Mouse (Mus musculus): Measurements from ENCODE around the gene Noxo1.

DNA sequence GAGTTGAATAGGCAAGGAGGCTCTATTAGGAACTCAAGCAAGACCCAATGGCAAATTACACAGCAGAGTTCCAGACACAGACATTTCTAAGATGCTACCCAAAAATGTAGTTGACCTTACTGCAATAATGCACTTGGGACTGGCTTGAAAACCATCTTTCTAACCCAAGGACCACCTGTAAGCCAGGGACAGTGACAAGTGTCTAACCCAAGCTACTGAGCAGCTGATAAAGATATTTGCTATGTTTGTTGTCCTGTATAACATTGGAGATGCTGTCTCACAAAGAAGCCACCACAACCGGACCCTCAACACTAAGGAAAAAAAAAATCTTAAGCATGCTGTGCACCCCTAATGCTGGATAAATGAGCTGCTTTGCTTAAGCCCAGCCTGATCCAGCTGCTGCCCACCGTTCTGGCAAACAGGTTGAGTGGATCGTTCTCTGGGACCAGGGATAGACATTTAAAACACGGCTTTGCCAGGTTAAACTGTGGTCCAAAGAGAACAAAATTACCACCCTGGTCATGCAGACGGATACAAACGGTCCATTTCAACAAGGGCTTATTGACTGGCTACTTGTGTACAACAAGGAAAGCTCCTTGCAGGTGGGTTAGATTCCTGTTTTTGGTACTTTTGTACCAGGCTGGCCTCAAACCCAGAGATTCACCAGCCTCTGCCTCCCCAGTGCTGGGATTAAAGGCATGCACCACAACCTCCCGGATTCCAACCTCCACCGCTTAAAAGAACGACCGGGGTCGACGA lies 27.3 kb downstream of the Noxo1 start:
- TF ChIP-seq CTCF (IDR thresholded peaks at IDR 0.05; ENCODE audit: control insufficient read depth, insufficient read depth, insufficient replicate concordance, low read depth, low read length) (no peak), POLR2A (IDR thresholded peaks at IDR 0.05; ENCODE audit: control insufficient read depth, low read depth, low read length) (no peak)

Data from testis, adult 2 months (tissue).